Mouse (Mus musculus) telencephalon, adult 2 months (tissue): Measurements from ENCODE around the gene Rprd1b.
A peak's percentile ranks its signal among the peaks of the same experiment; 100 is the strongest.
"Not testable (repeated sequence)": the region's sequence is repeated elsewhere in the genome, so short reads cannot be mapped to it uniquely, and the experiment has no call there.

Source experiments
- DNase-seq: peaks from one replicate; pipeline ENCODE4 v3.0.0-alpha.2; 2011; ENCODE audit warnings: low read depth, low spot score

The Rprd1b gene

DNA sequence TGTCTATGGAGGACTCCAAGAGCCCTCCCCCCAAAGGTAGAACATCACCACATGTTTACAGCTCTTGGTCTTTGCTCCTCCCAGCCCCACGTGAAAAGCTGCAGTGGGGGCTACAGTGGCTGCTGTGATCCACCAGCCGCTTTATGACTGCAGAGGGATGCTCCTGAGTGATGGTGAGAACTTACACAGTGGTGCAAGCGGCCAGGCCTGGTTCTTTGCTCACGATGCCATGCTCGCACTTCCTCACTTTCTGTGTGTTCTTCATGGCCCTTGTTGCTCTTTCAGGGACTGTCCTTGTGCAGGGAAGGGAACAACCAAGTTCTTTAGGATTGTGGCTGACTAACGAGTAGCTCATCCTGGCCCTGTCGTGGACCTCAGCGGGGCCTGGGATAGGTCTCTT, 15.2 kb downstream of the Rprd1b start:
- DNase-seq = no peak

- no peak for DNase-seq
Measured at GRCm38 (mm10) chr2:158046186-158046585, 17.9 kb downstream of the Rprd1b start.

- no peak for DNase-seq
Measured at GRCm38 (mm10) chr2:158047903-158048302, 19.6 kb downstream of the Rprd1b start.

DNA sequence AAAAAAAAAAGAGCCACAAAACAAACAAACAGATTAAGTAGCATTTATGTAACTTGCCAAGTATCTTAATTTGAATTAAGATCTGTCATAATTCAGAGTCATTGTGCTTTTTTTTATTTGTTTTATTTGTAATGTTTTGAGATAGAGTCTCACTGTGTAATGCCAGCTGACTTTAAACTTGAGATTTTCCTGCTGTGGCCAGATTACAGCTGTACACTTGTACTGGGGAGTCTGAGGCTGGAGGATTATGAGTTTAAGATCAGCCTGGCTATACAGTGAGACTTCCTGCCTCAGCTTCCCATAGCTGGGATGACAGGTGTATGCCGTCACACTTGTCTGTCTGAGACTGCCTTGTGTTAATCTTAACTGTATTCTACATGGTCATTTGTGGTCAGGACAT, 20.4 kb downstream of the Rprd1b start:
- DNase-seq = no peak

DNA sequence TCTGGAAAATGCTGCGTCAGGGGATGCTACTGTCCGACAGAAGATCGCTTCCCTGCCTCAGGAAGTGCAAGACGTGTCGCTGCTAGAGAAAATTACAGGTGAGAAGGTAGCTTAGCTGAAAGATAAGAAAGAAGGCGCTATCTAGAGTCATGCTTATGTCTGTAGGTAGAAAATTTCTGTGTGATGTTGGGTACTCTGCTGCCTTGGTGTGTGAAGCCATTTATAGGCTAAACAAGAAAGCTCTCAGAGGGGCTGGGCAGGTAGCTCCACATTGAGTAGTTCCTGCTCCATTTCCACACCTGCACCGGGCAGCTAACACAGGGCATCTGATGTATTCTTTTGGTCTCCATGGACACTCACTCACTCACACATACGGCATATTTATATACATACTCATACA, 21.8 kb downstream of the Rprd1b start:
- no peak for DNase-seq

GRCm38 (mm10) chr2:158054596-158054995, 26.3 kb downstream of the Rprd1b start:
- no peak for DNase-seq

GRCm38 (mm10) chr2:158055383-158055782, 27.1 kb downstream of the Rprd1b start:
- DNase-seq = not testable (repeated sequence)

GRCm38 (mm10) chr2:158057030-158057429, 28.7 kb downstream of the Rprd1b start:
- DNase-seq = no peak

- peak; percentile 26 for DNase-seq
Measured at GRCm38 (mm10) chr2:158058534-158058933, 30.2 kb downstream of the Rprd1b start.

DNA sequence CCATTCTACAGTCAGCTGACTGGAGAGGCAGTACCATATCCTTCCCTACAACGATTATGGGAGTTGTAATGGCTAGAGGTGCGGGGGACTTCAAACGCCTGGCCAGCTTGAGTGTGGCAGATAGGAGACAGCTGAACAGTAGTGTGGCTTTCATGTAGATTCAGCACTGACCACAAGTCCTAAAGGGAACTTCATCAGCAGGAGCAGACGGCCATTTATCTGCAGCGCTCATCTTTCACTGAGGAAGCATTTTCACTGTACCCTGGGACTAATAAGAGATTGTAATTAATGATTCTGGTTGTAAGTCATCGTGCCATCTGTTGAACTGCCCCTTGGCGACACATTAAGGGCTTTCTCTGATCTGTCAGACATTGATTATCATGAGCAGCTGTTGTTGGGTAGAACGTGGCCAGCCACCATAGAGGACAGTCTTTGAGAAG, 31.4 kb downstream of the Rprd1b start:
- DNase-seq = no peak

- DNase-seq = no peak
Measured at GRCm38 (mm10) chr2:158063036-158063435, 34.7 kb downstream of the Rprd1b start.

GRCm38 (mm10) chr2:158064571-158065048, 36.3 kb downstream of the Rprd1b start:
- no peak for DNase-seq

GRCm38 (mm10) chr2:158065064-158065463, 36.8 kb downstream of the Rprd1b start:
- no peak for DNase-seq

- no peak for DNase-seq
Measured at GRCm38 (mm10) chr2:158066456-158066855, 38.2 kb downstream of the Rprd1b start.

- DNase-seq = no peak
Measured at GRCm38 (mm10) chr2:158067260-158067824, 39.0 kb downstream of the Rprd1b start.

GRCm38 (mm10) chr2:158068444-158068971, 40.2 kb downstream of the Rprd1b start:
- DNase-seq = no peak

DNA sequence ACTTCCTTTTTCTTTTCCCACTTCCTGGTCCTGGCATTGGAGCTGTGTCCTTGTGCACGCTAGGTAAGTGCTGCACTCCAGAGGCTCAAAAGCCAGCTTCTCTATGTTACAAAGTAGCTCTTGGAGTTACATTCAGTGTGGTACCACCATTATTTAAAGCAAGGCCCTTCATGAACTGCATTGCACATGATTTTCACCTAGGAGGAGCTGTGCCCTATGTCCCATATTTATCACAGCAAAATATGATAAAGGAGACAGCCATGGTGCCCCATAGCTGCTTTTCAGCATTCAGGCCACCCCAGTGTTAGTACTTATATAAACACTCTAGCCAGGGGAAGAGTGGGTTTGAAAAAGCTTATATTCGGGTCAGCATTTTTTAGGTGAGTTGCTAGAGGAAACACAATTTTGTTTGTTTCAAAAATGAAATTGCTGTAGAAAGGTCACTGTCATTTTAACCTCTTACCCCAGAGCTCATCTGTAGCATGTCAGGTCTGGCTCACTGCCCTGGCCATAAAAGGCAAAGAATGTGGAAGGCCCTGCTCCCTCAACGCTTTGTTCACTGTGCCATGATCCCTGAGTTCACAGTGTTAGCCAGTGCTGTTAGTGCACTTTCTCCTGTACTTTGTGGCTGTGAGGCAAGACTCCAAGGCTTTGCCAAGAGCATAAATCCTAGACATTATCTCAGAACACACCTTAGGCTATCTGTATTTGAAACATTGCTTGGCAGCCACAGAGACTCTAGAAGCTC, 42.8 kb downstream of the Rprd1b start:
- DNase-seq = no peak

GRCm38 (mm10) chr2:158071633-158071995, 43.3 kb downstream of the Rprd1b start:
- DNase-seq = no peak

DNA sequence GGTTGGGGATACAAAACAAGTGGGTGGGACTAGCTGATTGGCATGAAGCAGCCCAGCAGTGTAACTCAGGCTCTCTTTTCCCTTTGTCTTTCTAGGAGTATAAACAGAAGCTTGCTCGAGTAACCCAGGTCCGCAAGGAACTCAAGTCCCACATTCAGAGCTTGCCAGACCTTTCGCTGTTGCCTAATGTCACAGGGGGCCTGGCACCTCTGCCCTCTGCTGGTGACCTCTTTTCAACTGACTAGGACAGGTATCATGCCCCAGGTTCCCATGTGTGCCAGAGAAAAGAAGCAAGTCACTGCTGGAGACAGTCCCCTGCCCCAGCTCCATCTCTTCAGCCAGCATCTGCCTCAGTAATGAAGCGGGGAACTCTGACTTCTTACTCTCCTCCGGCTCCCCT, 46.5 kb downstream of the Rprd1b start:
- DNase-seq = no peak

- no peak for DNase-seq
Measured at GRCm38 (mm10) chr2:158076690-158077089, 48.4 kb downstream of the Rprd1b start.

- DNase-seq = no peak
Measured at GRCm38 (mm10) chr2:158077981-158078380, 49.7 kb downstream of the Rprd1b start.

DNA sequence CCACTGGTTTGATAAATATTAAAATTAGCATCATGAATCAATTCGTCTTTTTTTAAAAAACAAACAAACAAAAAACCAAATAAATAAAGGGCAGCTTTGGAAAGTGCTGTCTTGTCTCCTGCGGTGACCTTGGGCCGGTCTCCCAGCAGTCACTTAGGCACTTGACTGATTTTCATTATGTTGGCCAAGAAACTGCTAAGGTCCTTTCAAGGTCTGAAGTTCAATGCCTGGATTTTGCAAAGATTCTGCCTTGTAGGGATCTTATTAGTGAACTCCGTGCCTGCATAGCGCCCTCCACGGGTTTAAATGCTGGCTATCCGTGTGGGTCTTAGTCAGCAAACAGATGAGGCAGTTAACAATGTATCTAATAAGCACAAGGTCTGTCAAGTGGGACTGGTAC, 50.7 kb downstream of the Rprd1b start:
- no peak for DNase-seq

GRCm38 (mm10) chr2:158079843-158080395, 51.6 kb downstream of the Rprd1b start:
- no peak for DNase-seq
